Mouse (Mus musculus): ENCODE measurements around the gene Sgms1. TPM values are rescaled to one million over a fixed set of nuclear protein-coding genes. Genes with fewer than 3 reads are reported as not detected.
A peak's percentile ranks its signal among the peaks of the same experiment; 100 is the strongest.

Sgms1 gene
- polyA plus RNA-seq, 1 experiment from 2014 or later = 28.8 TPM

- ATAC-seq (ENCODE audit: low read depth) = no peak
- 53% methylated on average over 12 of the region's 12 CpGs for WGBS (ENCODE audit: insufficient replicate concordance)
- peaks cover 64% of the 10 kb centered on the region for H3K4me1 ChIP-seq (ENCODE audit: control insufficient read depth, low read depth, low read length)
- H3K4me3 ChIP-seq (ENCODE audit: low read depth, low read length) = peak overlapping the region; percentile 29
- peak overlapping the region; percentile 67 for H3K9ac ChIP-seq (ENCODE audit: low read depth, low read length)
- H3K9me3 ChIP-seq (replicated peaks; ENCODE audit: control insufficient read depth, low read length) = no peaks in the 10 kb centered on the region
- H3K4me2 ChIP-seq (ENCODE audit: low read depth, low read length) = peak overlapping the region; percentile 76
- H3K27ac ChIP-seq (ENCODE audit: low read length) = peak overlapping the region; percentile 99
- H3K36me3 ChIP-seq (ENCODE audit: control insufficient read depth, insufficient read depth) = no peaks in the 10 kb centered on the region
- H3K27me3 ChIP-seq (ENCODE audit: control insufficient read depth, insufficient read depth, low read depth, low read length) = no peaks in the 10 kb centered on the region
Measured at GRCm38 (mm10) chr19:32181721-32182394, 207.7 kb downstream of the Sgms1 start.

DNA sequence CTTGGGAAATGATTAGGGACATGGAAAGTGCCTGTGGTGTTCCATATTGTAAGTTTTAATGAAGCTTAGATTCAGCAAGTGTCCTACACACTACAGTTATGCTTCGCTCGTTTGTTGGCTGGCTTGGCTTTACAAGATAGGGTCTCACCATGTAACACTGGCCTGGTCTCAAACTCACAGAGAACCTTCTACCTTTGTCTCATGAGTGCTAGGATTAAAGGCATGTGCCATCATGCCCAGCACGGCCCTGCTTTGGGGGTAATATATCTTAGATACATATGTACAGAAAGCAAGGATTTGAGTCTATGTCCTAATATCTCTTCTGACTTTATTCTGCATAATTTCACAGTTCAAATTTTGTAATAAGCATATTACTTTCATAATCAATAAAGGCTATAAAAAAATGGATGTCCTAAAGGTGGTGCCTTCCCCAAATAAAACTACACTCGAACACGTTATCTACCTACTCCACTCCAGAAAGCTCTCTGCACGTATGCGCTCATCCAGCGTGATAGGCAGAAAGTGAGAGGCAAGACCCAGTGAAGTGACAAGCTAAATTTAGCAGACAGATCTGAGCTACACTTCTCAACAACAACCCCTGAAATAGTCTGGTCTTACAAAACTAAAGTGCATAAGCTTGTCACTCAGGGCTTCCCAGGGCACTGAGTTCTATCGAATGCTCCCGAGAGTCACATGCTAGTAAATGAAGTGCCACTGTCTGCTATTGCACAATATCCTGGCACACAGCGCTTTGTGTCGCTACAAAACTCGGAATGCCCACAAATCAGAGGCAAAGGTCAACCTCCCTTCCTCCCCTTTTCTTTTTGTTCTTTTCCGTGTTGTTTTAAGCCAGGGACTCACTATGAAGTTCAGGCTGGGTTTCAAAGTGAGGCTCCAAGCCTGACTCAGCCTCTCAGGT lies 208.5 kb downstream of the Sgms1 start:
- 17% methylated on average over 14 of the region's 14 CpGs for WGBS (ENCODE audit: insufficient replicate concordance)
- H3K4me2 ChIP-seq (ENCODE audit: low read depth, low read length) = peak overlapping the region; percentile 76
- peaks cover 65% of the 10 kb centered on the region for H3K4me1 ChIP-seq (ENCODE audit: control insufficient read depth, low read depth, low read length)

GRCm38 (mm10) chr19:32179978-32180413 lies 209.5 kb downstream of the Sgms1 start:
- Histone ChIP-seq H3K4me2 (ENCODE audit: low read depth, low read length) (peak overlapping the region; percentile 76), H3K4me1 (ENCODE audit: control insufficient read depth, low read depth, low read length) (peaks cover 70% of the 10 kb centered on the region), H3K9ac (ENCODE audit: low read depth, low read length) (peak overlapping the region; percentile 67), H3K9me3 (replicated peaks; ENCODE audit: control insufficient read depth, low read length) (no peaks in the 10 kb centered on the region), H3K27ac (ENCODE audit: low read length) (peak overlapping the region; percentile 99), H3K27me3 (ENCODE audit: control insufficient read depth, insufficient read depth, low read depth, low read length) (no peaks in the 10 kb centered on the region), H3K36me3 (ENCODE audit: control insufficient read depth, insufficient read depth) (no peaks in the 10 kb centered on the region), H3K4me3 (ENCODE audit: low read depth, low read length) (peak overlapping the region; percentile 48)
- ATAC-seq (ENCODE audit: low read depth) = peak; percentile 88
- under 1% methylated on average over 5 of the region's 5 CpGs for WGBS (ENCODE audit: insufficient replicate concordance)

More for the DNA sequence above, 208.5 kb downstream of the Sgms1 start:
- H3K4me3 ChIP-seq (ENCODE audit: low read depth, low read length) = peak overlapping the region; percentile 48
- peak overlapping the region; percentile 99 for H3K27ac ChIP-seq (ENCODE audit: low read length)
- H3K27me3 ChIP-seq (ENCODE audit: control insufficient read depth, insufficient read depth, low read depth, low read length) = no peaks in the 10 kb centered on the region
- H3K36me3 ChIP-seq (ENCODE audit: control insufficient read depth, insufficient read depth) = no peaks in the 10 kb centered on the region
- ATAC-seq (ENCODE audit: low read depth) = peak; percentile 83
- H3K9me3 ChIP-seq (replicated peaks; ENCODE audit: control insufficient read depth, low read length) = no peaks in the 10 kb centered on the region
- H3K9ac ChIP-seq (ENCODE audit: low read depth, low read length) = peak overlapping the region; percentile 67

GRCm38 (mm10) chr19:32179514-32179913 lies 210.0 kb downstream of the Sgms1 start:
- H3K36me3 ChIP-seq (ENCODE audit: control insufficient read depth, insufficient read depth) = no peaks in the 10 kb centered on the region
- peak overlapping the region; percentile 48 for H3K4me3 ChIP-seq (ENCODE audit: low read depth, low read length)
- peak; percentile 19 for ATAC-seq (ENCODE audit: low read depth)
- H3K4me2 ChIP-seq (ENCODE audit: low read depth, low read length) = peak overlapping the region; percentile 76
- H3K9me3 ChIP-seq (replicated peaks; ENCODE audit: control insufficient read depth, low read length) = no peaks in the 10 kb centered on the region
- peaks cover 73% of the 10 kb centered on the region for H3K4me1 ChIP-seq (ENCODE audit: control insufficient read depth, low read depth, low read length)
- peak overlapping the region; percentile 99 for H3K27ac ChIP-seq (ENCODE audit: low read length)
- H3K9ac ChIP-seq (ENCODE audit: low read depth, low read length) = peak overlapping the region; percentile 67
- no peaks in the 10 kb centered on the region for H3K27me3 ChIP-seq (ENCODE audit: control insufficient read depth, insufficient read depth, low read depth, low read length)
- WGBS (ENCODE audit: insufficient replicate concordance) = 45% methylated on average over 4 of the region's 4 CpGs

- no peak for ATAC-seq (ENCODE audit: low read depth)
- Histone ChIP-seq H3K4me3 (ENCODE audit: low read depth, low read length) (no peak overlapping the region), H3K9me3 (replicated peaks; ENCODE audit: control insufficient read depth, low read length) (no peaks in the 10 kb centered on the region), H3K9ac (ENCODE audit: low read depth, low read length) (no peak overlapping the region), H3K4me1 (ENCODE audit: control insufficient read depth, low read depth, low read length) (peaks cover 78% of the 10 kb centered on the region), H3K27me3 (ENCODE audit: control insufficient read depth, insufficient read depth, low read depth, low read length) (no peaks in the 10 kb centered on the region), H3K4me2 (ENCODE audit: low read depth, low read length) (no peak overlapping the region), H3K36me3 (ENCODE audit: control insufficient read depth, insufficient read depth) (no peaks in the 10 kb centered on the region), H3K27ac (ENCODE audit: low read length) (peak overlapping the region; percentile 99)
- 92% methylated on average over 2 of the region's 2 CpGs for WGBS (ENCODE audit: insufficient replicate concordance)
Measured at GRCm38 (mm10) chr19:32178161-32178560, 211.4 kb downstream of the Sgms1 start.

DNA sequence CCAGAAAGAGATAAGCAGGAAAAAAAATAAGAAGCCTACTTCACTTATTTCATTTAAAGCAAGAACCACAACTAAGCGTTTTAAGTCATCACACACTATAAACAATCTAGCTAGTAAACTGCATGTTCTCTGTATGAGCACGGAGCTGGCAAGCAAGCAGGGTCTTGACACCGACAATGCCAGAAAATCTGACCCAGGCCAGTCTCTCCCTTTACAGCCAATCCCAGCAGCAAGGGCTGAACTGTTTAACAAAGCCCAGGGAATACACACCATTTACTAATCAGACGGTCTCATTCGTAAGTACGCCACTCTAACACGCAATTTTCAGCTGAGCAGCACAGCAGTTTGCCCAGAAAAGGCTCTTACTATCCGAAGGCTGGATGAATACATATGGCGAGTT lies 213.1 kb downstream of the Sgms1 start:
- Histone ChIP-seq H3K4me1 (ENCODE audit: control insufficient read depth, low read depth, low read length) (peaks cover 75% of the 10 kb centered on the region), H3K27me3 (ENCODE audit: control insufficient read depth, insufficient read depth, low read depth, low read length) (no peaks in the 10 kb centered on the region), H3K4me3 (ENCODE audit: low read depth, low read length) (no peak overlapping the region), H3K27ac (ENCODE audit: low read length) (no peak overlapping the region), H3K9ac (ENCODE audit: low read depth, low read length) (no peak overlapping the region), H3K36me3 (ENCODE audit: control insufficient read depth, insufficient read depth) (no peaks in the 10 kb centered on the region), H3K4me2 (ENCODE audit: low read depth, low read length) (no peak overlapping the region), H3K9me3 (replicated peaks; ENCODE audit: control insufficient read depth, low read length) (no peaks in the 10 kb centered on the region)
- 77% methylated on average over 9 of the region's 9 CpGs for WGBS (ENCODE audit: insufficient replicate concordance)
- no peak for ATAC-seq (ENCODE audit: low read depth)

GRCm38 (mm10) chr19:32175991-32176390 lies 213.5 kb downstream of the Sgms1 start:
- Histone ChIP-seq H3K9me3 (replicated peaks; ENCODE audit: control insufficient read depth, low read length) (no peaks in the 10 kb centered on the region), H3K27ac (ENCODE audit: low read length) (no peak overlapping the region), H3K36me3 (ENCODE audit: control insufficient read depth, insufficient read depth) (no peaks in the 10 kb centered on the region), H3K4me2 (ENCODE audit: low read depth, low read length) (no peak overlapping the region), H3K4me1 (ENCODE audit: control insufficient read depth, low read depth, low read length) (peaks cover 72% of the 10 kb centered on the region), H3K4me3 (ENCODE audit: low read depth, low read length) (no peak overlapping the region), H3K27me3 (ENCODE audit: control insufficient read depth, insufficient read depth, low read depth, low read length) (no peaks in the 10 kb centered on the region), H3K9ac (ENCODE audit: low read depth, low read length) (no peak overlapping the region)
- ATAC-seq (ENCODE audit: low read depth) = no peak
- WGBS (ENCODE audit: insufficient replicate concordance) = 66% methylated on average over 4 of the region's 4 CpGs

DNA sequence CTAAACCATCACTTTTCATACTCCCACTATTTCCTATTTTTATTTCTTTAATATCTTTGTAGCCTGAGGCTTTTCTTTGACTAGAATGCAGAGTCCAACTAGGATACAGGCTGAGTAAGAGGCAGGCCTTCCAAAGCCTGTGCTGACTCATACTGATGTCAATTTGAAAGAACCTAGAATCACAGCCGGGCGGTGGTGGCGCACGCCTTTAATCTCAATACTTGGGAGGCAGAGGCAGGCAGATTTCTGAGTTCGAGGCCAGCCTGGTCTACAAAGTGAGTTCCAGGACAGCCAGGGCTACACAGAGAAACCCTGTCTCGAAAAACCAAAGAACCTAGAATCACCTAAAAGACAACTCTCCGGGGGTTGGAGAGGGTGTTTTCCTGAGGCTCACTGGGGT lies 214.5 kb downstream of the Sgms1 start:
- no peak overlapping the region for H3K27ac ChIP-seq (ENCODE audit: low read length)
- 85% methylated on average over 7 of the region's 7 CpGs for WGBS (ENCODE audit: insufficient replicate concordance)
- no peaks in the 10 kb centered on the region for H3K36me3 ChIP-seq (ENCODE audit: control insufficient read depth, insufficient read depth)
- H3K4me1 ChIP-seq (ENCODE audit: control insufficient read depth, low read depth, low read length) = peaks cover 65% of the 10 kb centered on the region
- ATAC-seq (ENCODE audit: low read depth) = no peak
- H3K27me3 ChIP-seq (ENCODE audit: control insufficient read depth, insufficient read depth, low read depth, low read length) = no peaks in the 10 kb centered on the region
- no peak overlapping the region for H3K9ac ChIP-seq (ENCODE audit: low read depth, low read length)
- H3K4me3 ChIP-seq (ENCODE audit: low read depth, low read length) = no peak overlapping the region
- no peaks in the 10 kb centered on the region for H3K9me3 ChIP-seq (replicated peaks; ENCODE audit: control insufficient read depth, low read length)
- no peak overlapping the region for H3K4me2 ChIP-seq (ENCODE audit: low read depth, low read length)

DNA sequence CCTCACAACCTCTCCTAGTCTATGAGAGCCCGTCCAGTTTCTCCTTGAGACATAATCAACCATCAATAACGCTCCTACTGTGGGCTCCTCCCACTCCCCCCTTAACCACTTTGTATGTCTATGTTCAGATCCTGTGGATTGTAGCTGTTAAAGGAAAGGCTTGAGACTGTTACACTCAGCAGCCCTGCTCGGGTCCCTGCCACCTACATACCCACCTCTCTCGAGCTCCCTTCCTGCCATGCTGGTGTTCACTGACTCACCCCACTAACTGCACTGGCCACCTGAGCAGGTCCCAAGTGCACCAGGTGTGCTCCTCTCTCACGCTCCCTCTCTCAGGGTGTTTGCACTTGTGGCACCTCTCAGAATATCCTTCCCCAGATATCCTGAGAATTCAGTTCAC lies 215.0 kb downstream of the Sgms1 start:
- 62% methylated on average over 5 of the region's 5 CpGs for WGBS (ENCODE audit: insufficient replicate concordance)
- H3K9ac ChIP-seq (ENCODE audit: low read depth, low read length) = no peak overlapping the region
- no peaks in the 10 kb centered on the region for H3K36me3 ChIP-seq (ENCODE audit: control insufficient read depth, insufficient read depth)
- ATAC-seq (ENCODE audit: low read depth) = no peak
- no peaks in the 10 kb centered on the region for H3K9me3 ChIP-seq (replicated peaks; ENCODE audit: control insufficient read depth, low read length)
- no peak overlapping the region for H3K4me2 ChIP-seq (ENCODE audit: low read depth, low read length)
- no peak overlapping the region for H3K4me3 ChIP-seq (ENCODE audit: low read depth, low read length)
- peaks cover 65% of the 10 kb centered on the region for H3K4me1 ChIP-seq (ENCODE audit: control insufficient read depth, low read depth, low read length)
- no peaks in the 10 kb centered on the region for H3K27me3 ChIP-seq (ENCODE audit: control insufficient read depth, insufficient read depth, low read depth, low read length)
- H3K27ac ChIP-seq (ENCODE audit: low read length) = peak overlapping the region; percentile 17; the same call in 1 of the 2 replicates

Measured in liver, embryonic 16.5 days (tissue).